Mouse (Mus musculus) stomach, embryonic 15.5 days (tissue): ENCODE measurements around the gene Tead1. TPM values are rescaled to one million over a fixed set of nuclear protein-coding genes. Genes with fewer than 3 reads are reported as not detected.

Source experiments
- ATAC-seq: fragments of 200-750 bp; cut with Nextera tagmentation; 2 replicates; pipeline ENCODE4 v1.8.0; 2017; ENCODE audit warnings: low read depth, moderate number of reproducible peaks, moderate TSS enrichment; ENCODE audit not compliant: insufficient read depth, low FRiP score
- H3K27ac ChIP-seq: fragments of 300-500 bp; sonication (generic); 2 replicates; pipeline ENCODE4 v1.5.1; 2015; ENCODE audit warnings: mild to moderate bottlenecking, inconsistent platforms
- H3K27me3 ChIP-seq: fragments of 300-500 bp; sonication (generic); replicated peaks from 2 replicates; pipeline ENCODE4 v1.6.1; 2015; ENCODE audit warnings: inconsistent platforms
- H3K36me3 ChIP-seq: fragments of 300-500 bp; sonication (generic); 2 replicates; pipeline ENCODE4 v1.6.1; 2015; ENCODE audit warnings: inconsistent platforms
- H3K4me1 ChIP-seq: fragments of 300-500 bp; sonication (generic); 2 replicates; pipeline ENCODE4 v1.6.1; 2015; ENCODE audit warnings: inconsistent platforms
- H3K4me2 ChIP-seq: fragments of 300-500 bp; sonication (generic); 2 replicates; pipeline ENCODE4 v1.6.1; 2015; ENCODE audit warnings: mild to moderate bottlenecking, inconsistent platforms
- H3K4me3 ChIP-seq: fragments of 300-500 bp; sonication (generic); replicated peaks from 2 replicates; pipeline ENCODE4 v1.5.1; 2015; ENCODE audit warnings: inconsistent platforms
- H3K9ac ChIP-seq: fragments of 300-500 bp; sonication (generic); 2 replicates; pipeline ENCODE4 v1.6.1; 2015; ENCODE audit warnings: inconsistent platforms
- H3K9me3 ChIP-seq: fragments of 300-500 bp; sonication (generic); 2 replicates; pipeline ENCODE4 v1.6.1; 2016; ENCODE audit warnings: inconsistent platforms
- WGBS: fragments of 180-500 bp; shearing (Covaris S2); methylation state at CpG from one replicate; pipeline ENCODE4 v1.1.7; 2015; 5-methylcytosine and 5-hydroxymethylcytosine counted together
- polyA plus RNA-seq: library from polyadenylated mRNA; unstranded; fragments of >200 nt; fragmentation: Nextera tagmentation; extraction: Ambion mirVana; gene quantifications from 2 replicates; pipeline ENCODE4 v1.2.1, GENCODE M21; 2015

The Tead1 gene
- polyA plus RNA-seq, 1 experiment from 2014 or later, result 25.7 TPM

DNA sequence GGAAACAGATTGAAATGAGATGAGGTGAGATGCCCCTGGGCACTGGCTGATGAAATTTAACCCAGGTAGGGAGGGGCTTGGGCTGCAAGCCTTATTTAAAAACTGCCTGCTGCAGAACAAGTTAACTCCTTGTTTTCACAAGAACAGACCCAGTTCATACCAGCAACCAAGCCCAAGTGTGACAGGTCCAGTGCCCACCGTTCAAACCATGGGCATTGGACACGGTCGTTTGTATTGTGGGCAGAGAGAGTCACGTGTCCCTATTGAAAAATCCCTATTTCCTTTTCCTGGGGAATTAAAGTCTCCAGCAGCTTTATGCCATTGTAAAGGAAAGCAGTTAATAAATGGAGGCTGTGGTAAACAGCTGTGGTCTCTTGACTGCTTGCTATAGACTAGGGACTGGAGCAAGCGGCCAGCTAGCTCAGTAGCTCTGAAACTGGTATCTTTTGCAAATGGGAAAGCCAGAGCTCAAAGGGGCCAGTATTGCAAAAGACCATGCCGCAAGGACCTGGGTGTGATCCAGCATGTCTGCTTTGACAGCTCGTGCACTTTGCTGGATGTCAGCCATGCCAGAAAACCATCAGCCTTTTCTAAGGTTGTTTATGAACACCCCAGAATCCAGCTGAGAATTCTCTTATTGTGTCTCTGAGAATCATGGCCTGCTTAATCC, 107.6 kb downstream of the Tead1 start:
- Histone ChIP-seq H3K9ac (no peak overlapping the region), H3K27me3 (no peaks in the 10 kb centered on the region), H3K9me3 (no peaks in the 10 kb centered on the region), H3K4me3 (no peak overlapping the region), H3K36me3 (0 out of 2 replicates have a peak, but pooled peaks cover 3% of the 10 kb centered on the region), H3K4me2 (no peak overlapping the region), H3K4me1 (peaks cover 36% of the 10 kb centered on the region), H3K27ac (peak overlapping the region; percentile 32; the same call in 1 of the 2 replicates)
- 46% methylated on average over 7 of the region's 7 CpGs for WGBS
- no peak for ATAC-seq

DNA sequence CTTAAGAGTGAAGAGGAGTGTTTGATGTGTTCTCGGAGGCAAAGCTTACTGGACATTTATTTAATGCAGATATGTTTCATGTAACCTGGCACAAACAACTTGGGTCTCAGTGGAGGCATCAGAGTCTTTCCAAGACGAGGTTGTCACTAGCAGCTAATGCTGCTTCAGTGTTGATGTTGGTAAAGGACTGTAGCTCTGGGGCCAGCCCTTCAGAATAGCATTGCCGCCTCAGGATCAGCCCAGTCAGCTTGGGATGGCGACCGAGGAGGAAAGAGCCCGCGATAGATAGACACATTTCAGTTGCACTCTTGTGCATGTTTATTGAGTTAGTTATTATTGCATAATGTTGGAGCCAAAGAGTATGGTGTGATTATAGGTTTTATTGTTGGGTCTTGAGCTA, 108.2 kb downstream of the Tead1 start:
- Histone ChIP-seq H3K4me3 (no peak overlapping the region), H3K9ac (no peak overlapping the region), H3K27ac (peak overlapping the region; percentile 32; the same call in 1 of the 2 replicates), H3K4me2 (no peak overlapping the region), H3K27me3 (no peaks in the 10 kb centered on the region), H3K9me3 (no peaks in the 10 kb centered on the region), H3K36me3 (0 out of 2 replicates have a peak, but pooled peaks cover 3% of the 10 kb centered on the region), H3K4me1 (peaks cover 36% of the 10 kb centered on the region)
- ATAC-seq, result no peak
- 73% methylated on average over 7 of the region's 7 CpGs for WGBS

DNA sequence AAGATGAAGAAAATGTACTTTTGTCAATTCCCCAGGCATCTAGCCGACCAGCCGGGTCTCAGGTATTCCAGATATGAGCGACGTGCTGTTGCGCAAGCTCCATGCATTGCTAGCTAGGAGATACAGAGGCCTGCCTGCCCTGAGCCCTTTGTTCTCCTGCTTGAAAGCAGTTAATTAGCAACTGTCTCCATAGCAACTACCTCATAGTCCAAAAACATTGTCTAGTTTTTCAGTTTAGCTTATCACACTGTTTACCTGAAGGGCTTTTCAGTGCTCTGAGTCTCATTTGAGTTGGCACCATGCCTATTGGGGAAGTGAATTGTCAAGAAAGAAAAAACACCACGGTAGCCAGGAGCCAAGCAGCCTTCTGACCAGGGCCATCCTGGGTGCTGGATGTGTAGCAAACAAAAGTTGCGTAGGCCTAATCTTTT, 109.2 kb downstream of the Tead1 start:
- no peaks in the 10 kb centered on the region for H3K9me3 ChIP-seq
- WGBS, result 28% methylated on average over 7 of the region's 7 CpGs
- H3K4me1 ChIP-seq, result peaks cover 36% of the 10 kb centered on the region
- no peak overlapping the region for H3K4me2 ChIP-seq
- no peak overlapping the region for H3K4me3 ChIP-seq
- no peak overlapping the region for H3K9ac ChIP-seq
- no peaks in the 10 kb centered on the region for H3K27me3 ChIP-seq
- H3K27ac ChIP-seq, result peak overlapping the region; percentile 73
- peak; percentile 92 for ATAC-seq
- H3K36me3 ChIP-seq, result 0 out of 2 replicates have a peak, but pooled peaks cover 3% of the 10 kb centered on the region

DNA sequence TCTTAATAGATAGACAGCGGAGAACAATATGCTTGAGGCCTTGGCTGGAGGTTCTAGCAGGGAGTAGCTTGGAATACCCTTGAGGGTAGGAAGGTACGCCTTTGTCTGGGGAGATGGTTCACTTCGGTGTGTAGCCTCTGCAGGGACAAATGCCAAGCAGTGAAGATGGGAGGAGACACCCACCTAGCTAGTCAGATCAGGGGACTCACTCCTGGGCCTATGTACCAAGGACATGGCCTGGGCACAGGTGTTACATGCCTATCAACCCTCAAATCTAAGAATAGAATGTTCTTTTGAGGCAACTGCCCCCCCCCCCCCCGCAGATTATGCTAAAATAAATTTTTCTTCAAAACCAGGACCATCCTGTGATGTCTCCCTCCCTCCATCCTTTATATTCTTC, 110.6 kb downstream of the Tead1 start:
- Histone ChIP-seq H3K9me3 (no peaks in the 10 kb centered on the region), H3K4me1 (peaks cover 45% of the 10 kb centered on the region), H3K36me3 (no peaks in the 10 kb centered on the region), H3K27me3 (no peaks in the 10 kb centered on the region), H3K4me3 (no peak overlapping the region), H3K4me2 (no peak overlapping the region), H3K9ac (no peak overlapping the region), H3K27ac (no peak overlapping the region)
- no peak for ATAC-seq
- WGBS, result 87% methylated on average over 4 of the region's 4 CpGs

DNA sequence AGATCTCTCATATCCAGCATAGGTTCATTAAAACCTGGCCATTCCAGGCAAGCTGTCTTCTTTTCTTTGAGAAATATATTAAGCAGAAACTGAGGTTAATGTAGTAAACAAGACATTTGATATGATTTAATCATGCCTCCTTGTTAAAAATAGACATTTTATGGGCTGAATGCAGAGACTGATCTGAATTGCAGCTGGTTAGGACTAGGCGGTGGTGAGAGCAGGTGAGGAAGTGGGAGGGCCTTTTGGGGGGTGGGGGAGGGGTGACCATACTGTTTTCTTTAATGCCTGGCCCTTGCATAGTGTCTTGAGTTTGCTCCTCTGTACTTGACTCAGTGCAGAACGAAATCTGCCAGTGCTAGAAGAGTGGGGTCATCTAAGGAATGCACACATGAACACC, 111.2 kb downstream of the Tead1 start:
- 41% methylated on average over 2 of the region's 2 CpGs for WGBS
- Histone ChIP-seq H3K27me3 (no peaks in the 10 kb centered on the region), H3K9ac (no peak overlapping the region), H3K4me1 (peaks cover 45% of the 10 kb centered on the region), H3K36me3 (no peaks in the 10 kb centered on the region), H3K27ac (no peak overlapping the region), H3K9me3 (no peaks in the 10 kb centered on the region), H3K4me3 (no peak overlapping the region), H3K4me2 (no peak overlapping the region)
- ATAC-seq, result no peak

DNA sequence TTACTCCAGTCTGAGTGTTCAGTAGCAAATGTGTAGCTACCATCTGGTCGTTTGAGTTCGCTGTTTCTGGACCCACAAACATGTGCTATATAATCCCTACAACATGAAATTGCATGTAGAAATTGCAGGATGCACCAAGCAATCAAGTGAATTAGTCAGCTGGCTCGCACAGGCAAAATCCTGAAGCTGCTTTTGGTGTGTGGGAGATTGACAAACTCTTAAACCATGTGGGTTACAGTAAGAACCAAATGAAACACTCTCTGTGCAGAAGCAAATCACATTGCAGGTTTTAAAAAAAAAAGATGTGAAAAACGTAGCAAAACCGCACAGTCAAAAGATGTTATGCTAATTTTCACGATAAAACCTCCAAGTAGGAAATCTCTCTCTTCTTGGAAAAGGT, 113.6 kb downstream of the Tead1 start:
- Histone ChIP-seq H3K9ac (no peak overlapping the region), H3K27ac (no peak overlapping the region), H3K4me3 (no peak overlapping the region), H3K9me3 (no peaks in the 10 kb centered on the region), H3K36me3 (no peaks in the 10 kb centered on the region), H3K4me2 (no peak overlapping the region), H3K27me3 (no peaks in the 10 kb centered on the region), H3K4me1 (peaks cover 28% of the 10 kb centered on the region)
- no peak for ATAC-seq
- 85% methylated on average over 6 of the region's 6 CpGs for WGBS

DNA sequence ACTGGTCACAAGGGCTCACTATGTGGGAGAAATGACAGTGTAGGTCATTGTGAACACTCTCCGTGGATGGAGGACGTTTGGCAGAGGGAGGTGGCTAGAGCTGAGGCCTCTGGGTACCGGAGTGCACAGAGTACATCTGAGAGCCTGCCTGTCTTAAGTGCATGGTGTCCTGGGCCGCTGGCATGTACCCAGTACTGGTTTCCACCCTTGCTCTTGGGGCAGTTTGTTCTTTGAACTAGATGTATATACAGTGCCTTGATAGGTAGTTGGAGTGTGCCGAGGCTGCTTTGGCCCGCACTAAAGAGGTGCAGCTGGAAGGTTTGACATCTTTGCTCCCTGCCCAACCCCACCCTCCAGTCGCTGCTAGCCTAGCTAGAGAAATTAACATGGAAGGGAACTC, 114.8 kb downstream of the Tead1 start:
- Histone ChIP-seq H3K4me3 (no peak overlapping the region), H3K27me3 (no peaks in the 10 kb centered on the region), H3K9ac (no peak overlapping the region), H3K27ac (no peak overlapping the region), H3K4me2 (no peak overlapping the region), H3K9me3 (no peaks in the 10 kb centered on the region), H3K4me1 (peaks cover 17% of the 10 kb centered on the region), H3K36me3 (no peaks in the 10 kb centered on the region)
- WGBS, result 33% methylated on average over 7 of the region's 7 CpGs
- ATAC-seq, result peak; percentile 59; the same call in 1 of the 2 replicates

DNA sequence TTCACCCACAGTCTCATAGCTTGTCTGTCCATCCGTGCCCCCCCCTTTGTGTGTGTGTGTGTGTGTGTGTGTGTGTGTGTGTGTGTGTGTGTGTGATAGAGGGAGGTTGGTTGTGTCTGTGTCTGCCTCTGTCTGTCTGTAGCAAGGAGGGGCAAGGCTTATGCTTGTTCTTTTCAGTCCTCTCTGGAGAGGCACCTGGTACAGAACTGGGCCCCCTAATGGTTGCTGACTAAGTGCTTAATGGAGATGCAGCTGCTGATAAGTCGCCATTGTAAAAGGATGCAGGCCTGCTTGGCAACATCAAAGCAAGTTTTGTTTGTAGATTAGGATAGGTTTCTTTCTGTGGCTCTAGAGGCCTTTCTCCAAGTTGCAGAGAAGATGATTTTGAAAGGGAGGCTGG, 115.4 kb downstream of the Tead1 start:
- no peak for ATAC-seq
- no peaks in the 10 kb centered on the region for H3K36me3 ChIP-seq
- no peaks in the 10 kb centered on the region for H3K9me3 ChIP-seq
- H3K4me1 ChIP-seq, result peaks cover 17% of the 10 kb centered on the region; the same call in 1 of the 2 replicates
- H3K4me2 ChIP-seq, result no peak overlapping the region
- no peak overlapping the region for H3K4me3 ChIP-seq
- 18% methylated on average over 2 of the region's 2 CpGs for WGBS
- H3K27me3 ChIP-seq, result no peaks in the 10 kb centered on the region
- no peak overlapping the region for H3K27ac ChIP-seq
- no peak overlapping the region for H3K9ac ChIP-seq

DNA sequence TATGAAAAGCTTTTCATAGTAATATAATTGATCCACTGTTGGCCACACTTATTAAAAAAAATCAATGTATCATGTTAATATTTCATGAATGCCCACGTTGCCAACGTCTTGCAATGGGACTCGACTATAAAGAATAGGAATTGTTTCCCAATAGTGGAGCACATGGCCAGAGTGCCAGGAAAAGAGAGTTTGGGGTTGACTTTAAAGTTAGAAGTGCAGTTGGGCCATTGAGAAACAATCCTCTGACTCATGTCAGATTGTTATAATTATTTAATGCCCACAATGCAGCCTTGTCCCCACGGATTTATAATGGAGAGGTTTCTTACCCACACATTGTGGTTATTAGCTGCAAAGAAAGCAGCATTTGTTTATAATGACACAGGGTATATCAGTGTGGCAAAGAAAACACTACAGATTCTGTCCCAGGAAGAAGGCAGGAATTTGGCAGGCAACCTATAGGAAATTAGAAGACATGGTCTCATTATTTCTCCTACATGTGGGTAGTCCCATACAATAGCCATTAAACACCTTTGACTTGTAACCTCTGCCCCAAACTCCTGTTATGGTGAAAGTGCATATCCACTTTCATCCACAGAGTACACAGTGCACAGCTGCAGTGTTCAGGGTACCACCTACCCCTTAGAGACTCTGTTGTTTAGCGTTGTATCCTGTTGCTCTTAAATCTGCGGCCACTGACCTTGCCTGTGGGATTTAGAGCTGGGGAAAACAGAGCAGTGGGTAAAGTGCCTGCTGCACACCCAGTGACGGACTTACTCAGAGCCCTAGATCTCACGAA, 118.6 kb downstream of the Tead1 start:
- WGBS, result 74% methylated on average over 8 of the region's 8 CpGs
- Histone ChIP-seq H3K27ac (no peak overlapping the region), H3K4me3 (no peak overlapping the region), H3K9me3 (no peaks in the 10 kb centered on the region), H3K36me3 (no peaks in the 10 kb centered on the region), H3K4me1 (peaks cover 20% of the 10 kb centered on the region), H3K4me2 (no peak overlapping the region), H3K9ac (no peak overlapping the region), H3K27me3 (no peaks in the 10 kb centered on the region)
- no peak for ATAC-seq

DNA sequence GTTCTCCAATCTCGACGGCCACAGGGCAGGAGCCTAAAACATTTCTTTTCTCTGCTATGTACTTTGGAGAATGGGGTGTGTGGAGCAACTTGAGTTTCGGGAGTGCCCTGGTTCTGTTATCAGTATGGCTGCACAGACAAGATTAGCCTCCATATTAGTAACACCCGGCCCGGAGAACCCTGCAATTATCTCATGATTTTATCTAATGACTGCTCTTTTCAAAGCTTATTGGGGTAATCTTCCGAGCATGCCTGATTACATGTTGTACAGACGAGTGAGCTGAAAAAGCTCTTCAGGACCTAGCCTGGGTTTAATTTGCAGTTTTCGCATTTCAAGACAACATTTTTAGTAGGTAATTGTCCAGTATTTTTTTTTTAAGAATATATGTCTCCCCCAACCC, 122.6 kb downstream of the Tead1 start:
- Histone ChIP-seq H3K27ac (peak overlapping the region; percentile 21; the same call in 1 of the 2 replicates), H3K36me3 (no peaks in the 10 kb centered on the region), H3K9me3 (no peaks in the 10 kb centered on the region), H3K4me1 (peaks cover 25% of the 10 kb centered on the region), H3K4me2 (no peak overlapping the region), H3K27me3 (no peaks in the 10 kb centered on the region), H3K9ac (no peak overlapping the region), H3K4me3 (no peak overlapping the region)
- no peak for ATAC-seq
- WGBS, result 65% methylated on average over 8 of the region's 8 CpGs

DNA sequence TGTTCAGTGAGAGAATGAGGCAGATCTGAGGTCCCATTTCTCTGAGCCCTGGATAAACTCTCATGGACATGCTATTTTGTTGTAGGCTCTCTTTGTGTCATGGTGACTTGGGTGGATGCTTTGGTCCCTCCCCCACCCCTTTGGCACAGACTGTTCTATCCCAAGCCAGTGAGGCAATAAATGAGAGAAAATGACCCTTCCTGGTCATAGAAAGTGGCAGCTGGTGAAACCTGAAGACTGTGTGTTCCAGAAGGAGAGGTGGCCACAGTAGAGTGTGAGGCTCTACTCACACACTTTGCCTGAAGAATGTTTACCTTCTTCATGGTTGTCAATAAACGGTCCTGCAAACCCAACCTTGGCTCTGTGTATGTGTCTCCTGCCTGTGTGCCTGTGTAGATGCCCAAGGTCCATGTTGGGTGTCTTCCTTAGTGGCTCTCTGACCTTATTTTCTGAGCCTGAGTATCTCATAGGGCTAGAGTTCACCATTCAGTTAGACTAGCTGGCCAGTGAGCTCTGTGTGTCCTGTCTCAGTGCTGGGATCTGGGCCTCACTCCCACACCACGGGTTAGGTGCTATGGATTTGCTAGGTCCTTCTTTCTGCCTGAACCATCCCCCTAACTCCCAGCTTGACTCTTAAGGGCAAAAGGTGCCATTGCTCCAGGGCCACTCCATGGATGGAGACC, 127.7 kb downstream of the Tead1 start:
- Histone ChIP-seq H3K4me1 (peaks cover 38% of the 10 kb centered on the region), H3K4me3 (peak overlapping the region; percentile 12), H3K36me3 (no peaks in the 10 kb centered on the region), H3K27ac (peak overlapping the region; percentile 74), H3K27me3 (no peaks in the 10 kb centered on the region), H3K4me2 (peak overlapping the region; percentile 44), H3K9ac (no peak overlapping the region), H3K9me3 (no peaks in the 10 kb centered on the region)
- no peak for ATAC-seq
- 32% methylated on average over 2 of the region's 2 CpGs for WGBS

DNA sequence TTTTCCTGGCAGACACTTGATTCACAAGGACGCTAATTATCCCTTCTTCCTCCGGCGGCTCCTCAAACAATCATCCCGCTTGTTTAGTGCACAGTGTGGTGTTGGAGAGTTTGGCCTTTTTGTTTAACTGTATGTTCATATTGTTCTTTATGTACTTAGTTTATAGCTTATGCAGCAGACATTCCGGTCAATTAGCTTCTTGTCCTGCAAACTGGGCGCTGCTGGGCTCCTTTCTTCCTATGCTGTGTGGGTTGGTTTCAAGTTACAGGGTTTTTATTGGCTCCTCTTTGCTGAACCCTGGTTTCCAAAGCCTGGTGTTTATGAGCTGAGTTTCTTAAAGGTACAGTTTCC, 128.3 kb downstream of the Tead1 start:
- peak; percentile 78 for ATAC-seq
- H3K4me3 ChIP-seq, result peak overlapping the region; percentile 12

More for the DNA sequence above, 128.3 kb downstream of the Tead1 start:
- Histone ChIP-seq H3K4me2 (peak overlapping the region; percentile 44), H3K36me3 (no peaks in the 10 kb centered on the region), H3K27me3 (no peaks in the 10 kb centered on the region), H3K9me3 (no peaks in the 10 kb centered on the region), H3K4me1 (peaks cover 35% of the 10 kb centered on the region), H3K9ac (no peak overlapping the region), H3K27ac (peak overlapping the region; percentile 74)
- 2% methylated on average over 6 of the region's 6 CpGs for WGBS
